26 mouse cellular contexts compared by ENCODE assay signal in genomic region chr2:181143509-181144276, GRCm38 (mm10). TPM values are rescaled to one million over a fixed set of nuclear protein-coding genes. Genes with fewer than 3 reads are reported as not detected.
"Had no signal": no experiment of that assay in that cellular context is flagged by ENCODE, and none has a peak within 500 bp of the region (broad histone marks: within the 10 kb centered on the region; RNA-seq: fewer than 3 reads in every experiment).

No protein-coding gene starts in this region.

- H3K27ac ChIP-seq: kidney, embryonic 15.5 days; limb, embryonic 12.5 days; limb, embryonic 15.5 days; liver, embryonic 14.5 days; midbrain, embryonic 10.5 days; neural tube, embryonic 12.5 days; neural tube, embryonic 15.5 days had no signal

- H3K36me3 ChIP-seq: kidney, embryonic 15.5 days; limb, embryonic 12.5 days; limb, embryonic 15.5 days; midbrain, embryonic 10.5 days; neural tube, embryonic 12.5 days had no signal

- H3K4me2 ChIP-seq: kidney, embryonic 15.5 days; limb, embryonic 12.5 days; limb, embryonic 15.5 days; liver, embryonic 11.5 days; lung, embryonic 14.5 days; neural tube, embryonic 12.5 days; neural tube, embryonic 15.5 days had no signal

- H3K9me3 ChIP-seq: kidney, embryonic 15.5 days; limb, embryonic 12.5 days; limb, embryonic 15.5 days; megakaryocyte, embryonic 14.5 days; midbrain, embryonic 10.5 days; neural tube, embryonic 12.5 days; neural tube, embryonic 15.5 days had no signal

- ATAC-seq: liver, postnatal 0 days; lung, postnatal 0 days had no signal

- H3K4me3 ChIP-seq: kidney, embryonic 15.5 days; limb, embryonic 12.5 days; limb, embryonic 15.5 days; megakaryocyte, embryonic 14.5 days; midbrain, embryonic 10.5 days; neural tube, embryonic 12.5 days; neural tube, embryonic 15.5 days had no signal

- DNase-seq: kidney, adult 11 months; kidney, adult 8-10 months; kidney, postnatal 10 days; kidney, postnatal 36 days; liver, postnatal 0 days; lung, embryonic 14.5 days; lung, postnatal 36 days; midbrain, embryonic 14.5 days; thymus, adult 2 months; thymus, postnatal 14 days; thymus, postnatal 4 days had no signal

- H3K9ac ChIP-seq: kidney, embryonic 15.5 days; limb, embryonic 12.5 days; limb, embryonic 15.5 days; liver, embryonic 14.5 days; liver, postnatal 0 days; lung, embryonic 14.5 days; neural tube, embryonic 12.5 days; neural tube, embryonic 15.5 days had no signal

RNA-seq across cellular contexts. Expression of gene Kcnq2, which starts 8.6 kb away (rescaled TPM):
- polyA plus RNA-seq: liver, postnatal 0 days; lung, postnatal 0 days; spleen, adult 2 months had no signal

RNA-seq across cellular contexts. Expression of gene Eef1a2, which starts 13.1 kb away (rescaled TPM):
- polyA plus RNA-seq: limb, embryonic 15.5 days; liver, embryonic 11.5 days; liver, embryonic 14.5 days; liver, postnatal 0 days; lung, embryonic 14.5 days; midbrain, embryonic 10.5 days had no signal

RNA-seq across cellular contexts. Expression of gene Ptk6, which starts 58.9 kb away (rescaled TPM):
- total RNA-seq: layer of hippocampus, postnatal 25 days; left cerebral cortex, adult 18-20 months; left cerebral cortex, postnatal 10 days; left cerebral cortex, postnatal 36 days had no signal
- polyA plus RNA-seq: kidney, embryonic 15.5 days; limb, embryonic 12.5 days; liver, embryonic 11.5 days; lung, embryonic 14.5 days; midbrain, embryonic 10.5 days; midbrain, embryonic 14.5 days; neural tube, embryonic 12.5 days; neural tube, embryonic 15.5 days had no signal
